Mouse (Mus musculus) testis, adult 2 months (tissue): ENCODE measurements at regions not wholly inside any gene's neighbourhood (a gene's known extent, or its start where the extent isn't known, plus 50 kb on each side); places are given as distances from the start of the nearest gene placed in this dataset.

Experiments used
- CTCF ChIP-seq: fragments of 200-500 bp; IDR thresholded peaks from 2 replicates; pipeline ENCODE4 v1.5.1; 2012; ENCODE audit warnings: low read depth, mild to moderate bottlenecking, inconsistent platforms, low read length, moderate library complexity; ENCODE audit not compliant: control insufficient read depth, insufficient read depth, insufficient replicate concordance
- POLR2A ChIP-seq: fragments of 200-500 bp; IDR thresholded peaks from 2 replicates; pipeline ENCODE4 v1.6.1; 2012; ENCODE audit warnings: low read depth, mild to moderate bottlenecking, inconsistent platforms, low read length, moderate library complexity; ENCODE audit not compliant: control insufficient read depth

- TF ChIP-seq CTCF (no peak), POLR2A (no peak)
Observed at GRCm38 (mm10) chr7:113130552-113130951, 76.7 kb upstream of the Arntl start.
